Mouse (Mus musculus) limb, embryonic 11.5 days (tissue): ENCODE measurements around the gene 2310033P09Rik. TPM values are rescaled to one million over a fixed set of nuclear protein-coding genes. Genes with fewer than 3 reads are reported as not detected.
"Not testable (repeated sequence)": the region's sequence is repeated elsewhere in the genome, so short reads cannot be mapped to it uniquely, and the experiment has no call there.

ENCODE experiments used
- ATAC-seq: fragments of 200-750 bp; cut with Nextera tagmentation; 2 replicates; pipeline ENCODE4 v1.8.0; 2017; ENCODE audit warnings: low read depth; ENCODE audit not compliant: insufficient number of reproducible peaks, low FRiP score, low TSS enrichment
- DNase-seq: peaks from one replicate; pipeline ENCODE4 v3.0.0-alpha.2; 2015; ENCODE audit warnings: low spot score
- H3K27ac ChIP-seq: fragments of 300-500 bp; sonication (generic); replicated peaks from 2 replicates; pipeline ENCODE4 v1.5.1; 2014; ENCODE audit warnings: low read depth, mild to moderate bottlenecking, low read length
- H3K27me3 ChIP-seq: fragments of 300-500 bp; sonication (generic); 2 replicates; pipeline ENCODE4 v1.6.1; 2014; ENCODE audit warnings: mild to moderate bottlenecking, low read length, mixed read lengths; ENCODE audit not compliant: control insufficient read depth, insufficient read depth
- H3K36me3 ChIP-seq: fragments of 300-500 bp; sonication (generic); 2 replicates; pipeline ENCODE4 v1.6.1; 2014; ENCODE audit warnings: mild to moderate bottlenecking, low read length, moderate library complexity, mixed read lengths; ENCODE audit not compliant: control insufficient read depth, insufficient read depth
- H3K4me1 ChIP-seq: fragments of 300-500 bp; sonication (generic); 2 replicates; pipeline ENCODE4 v1.6.1; 2014; ENCODE audit warnings: low read length, mixed read lengths; ENCODE audit not compliant: control insufficient read depth, insufficient read depth
- H3K4me2 ChIP-seq: fragments of 300-500 bp; sonication (generic); 2 replicates; pipeline ENCODE4 v1.6.1; 2014; ENCODE audit warnings: low read depth, mild to moderate bottlenecking, moderate library complexity; ENCODE audit not compliant: severe bottlenecking
- H3K4me3 ChIP-seq: fragments of 300-500 bp; sonication (generic); 2 replicates; pipeline ENCODE4 v1.5.1; 2014; ENCODE audit warnings: low read depth, low read length
- H3K9ac ChIP-seq: fragments of 300-500 bp; sonication (generic); 2 replicates; pipeline ENCODE4 v1.6.1; 2014; ENCODE audit warnings: mild to moderate bottlenecking, low read length
- H3K9me3 ChIP-seq: fragments of 300-500 bp; sonication (generic); 2 replicates; pipeline ENCODE4 v1.6.1; 2016; ENCODE audit warnings: low read length; ENCODE audit not compliant: control insufficient read depth
- WGBS: fragments of 180-500 bp; shearing (Covaris S2); extraction: QIAGEN DNeasy Blood & Tissue Kit; methylation state at CpG from one replicate; pipeline ENCODE4 v1.1.7; 2014; 5-methylcytosine and 5-hydroxymethylcytosine counted together
- polyA plus RNA-seq: library from polyadenylated mRNA; unstranded; fragments of >200 nt; fragmentation: Nextera tagmentation; extraction: Ambion mirVana; gene quantifications from 2 replicates; pipeline ENCODE4 v1.2.1, GENCODE M21; 2014

2310033P09Rik gene
- polyA plus RNA-seq, 1 experiment from 2014 or later = 41.7 TPM

GRCm38 (mm10) chr11:59209003-59209441 lies 901 bp downstream of the 2310033P09Rik start:
- peak overlapping the region; percentile 87 for H3K9ac ChIP-seq
- peak overlapping the region; percentile 42; the same call in 1 of the 2 replicates for H3K27ac ChIP-seq
- WGBS = 14% methylated on average over 18 of the region's 18 CpGs
- peaks cover 20% of the 10 kb centered on the region for H3K36me3 ChIP-seq
- H3K4me3 ChIP-seq = peak overlapping the region; percentile 90
- no peaks in the 10 kb centered on the region for H3K9me3 ChIP-seq
- peaks cover 8% of the 10 kb centered on the region; the same call in 1 of the 2 replicates for H3K4me1 ChIP-seq
- peak; percentile 78 for DNase-seq
- H3K4me2 ChIP-seq = peak overlapping the region; percentile 84
- peak; percentile 45 for ATAC-seq
- no peaks in the 10 kb centered on the region for H3K27me3 ChIP-seq

DNA sequence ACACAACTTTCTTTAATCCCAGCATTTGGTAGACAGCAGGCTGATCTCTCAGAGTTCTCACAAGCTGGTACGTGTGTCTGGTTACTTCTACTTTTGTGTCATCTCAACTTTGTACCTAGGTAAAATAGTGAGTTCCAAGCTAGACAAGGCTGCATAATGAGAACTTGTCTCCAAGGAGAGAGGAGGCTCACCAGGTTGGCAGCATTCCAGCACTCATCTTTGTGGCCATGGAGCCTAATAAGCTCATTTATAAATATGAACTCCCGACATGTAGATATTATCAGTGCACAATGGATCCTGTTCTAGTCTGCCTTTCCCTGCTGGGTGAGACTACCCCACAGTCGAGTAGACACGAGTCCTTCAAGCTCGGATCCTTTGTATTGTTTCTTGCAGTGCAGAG lies 1.5 kb downstream of the 2310033P09Rik start:
- Histone ChIP-seq H3K27ac (no peak overlapping the region), H3K4me1 (peaks cover 8% of the 10 kb centered on the region; the same call in 1 of the 2 replicates), H3K9me3 (no peaks in the 10 kb centered on the region), H3K4me3 (no peak overlapping the region; the same call in 1 of the 2 replicates), H3K36me3 (peaks cover 16% of the 10 kb centered on the region), H3K9ac (no peak overlapping the region), H3K4me2 (peak overlapping the region; percentile 84; the same call in 1 of the 2 replicates), H3K27me3 (no peaks in the 10 kb centered on the region)
- no peak for DNase-seq
- ATAC-seq = no peak
- WGBS = 88% methylated on average over 5 of the region's 5 CpGs

DNA sequence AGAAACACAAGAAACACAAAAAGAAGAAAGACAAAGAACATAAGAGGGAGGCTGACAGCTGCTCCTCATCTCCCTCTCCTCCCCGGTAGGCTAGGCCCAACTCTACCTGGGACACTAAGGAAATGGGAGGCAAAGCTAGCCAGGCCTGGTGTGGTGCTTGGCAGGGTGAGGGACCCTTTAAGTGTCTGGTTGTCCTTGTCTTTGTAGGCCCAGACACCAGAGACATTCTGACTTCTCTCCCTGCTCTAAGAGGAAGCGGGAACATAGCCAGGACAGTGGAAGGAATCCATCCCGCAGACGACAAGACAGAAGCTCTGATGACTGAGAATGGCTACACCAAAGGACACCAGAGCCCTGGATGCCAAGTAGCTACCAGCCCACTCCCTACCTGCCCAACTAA lies 1.9 kb downstream of the 2310033P09Rik start:
- no peak overlapping the region for H3K27ac ChIP-seq
- H3K9ac ChIP-seq = no peak overlapping the region
- H3K4me3 ChIP-seq = no peak overlapping the region
- 93% methylated on average over 4 of the region's 4 CpGs for WGBS
- ATAC-seq (no peak), DNase-seq (no peak)
- peaks cover 16% of the 10 kb centered on the region for H3K36me3 ChIP-seq
- H3K27me3 ChIP-seq = no peaks in the 10 kb centered on the region
- peaks cover 8% of the 10 kb centered on the region; the same call in 1 of the 2 replicates for H3K4me1 ChIP-seq
- H3K9me3 ChIP-seq = no peaks in the 10 kb centered on the region
- H3K4me2 ChIP-seq = no peak overlapping the region

DNA sequence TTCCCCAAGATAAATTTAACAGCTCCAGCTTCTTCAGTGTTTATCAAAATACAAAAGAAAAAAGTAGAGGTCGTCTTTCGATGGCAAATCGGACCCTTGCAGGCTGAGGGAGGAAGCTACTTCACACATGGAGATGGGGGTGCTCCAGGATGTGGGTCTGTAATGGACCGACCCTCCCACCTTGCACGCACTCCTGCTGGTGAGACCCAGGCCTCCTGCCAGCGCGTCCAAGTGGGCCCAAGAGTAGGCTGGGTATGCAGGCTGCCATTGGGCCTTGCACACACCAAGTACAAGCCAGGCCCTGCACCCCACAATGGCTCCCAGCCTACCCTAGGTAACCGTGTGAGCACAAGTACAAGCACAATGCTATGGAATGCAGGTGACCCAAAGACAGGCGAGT lies 3.4 kb downstream of the 2310033P09Rik start:
- H3K27ac ChIP-seq, ATAC-seq, H3K4me1 ChIP-seq, H3K4me2 ChIP-seq, H3K9ac ChIP-seq, H3K27me3 ChIP-seq, H3K4me3 ChIP-seq, DNase-seq, H3K9me3 ChIP-seq: not testable (repeated sequence)
- 96% methylated on average over 9 of the region's 9 CpGs for WGBS
- H3K36me3 ChIP-seq = peaks cover 10% of the 10 kb centered on the region; the same call in 1 of the 2 replicates

GRCm38 (mm10) chr11:59212320-59212719 lies 4.2 kb downstream of the 2310033P09Rik start:
- not testable (repeated sequence) for ATAC-seq, H3K4me3 ChIP-seq, H3K9me3 ChIP-seq, H3K4me1 ChIP-seq, H3K27ac ChIP-seq, H3K27me3 ChIP-seq, H3K9ac ChIP-seq, H3K4me2 ChIP-seq, DNase-seq
- 87% methylated on average over 12 of the region's 12 CpGs for WGBS
- H3K36me3 ChIP-seq = peaks cover 10% of the 10 kb centered on the region; the same call in 1 of the 2 replicates

GRCm38 (mm10) chr11:59212892-59213494 lies 4.9 kb downstream of the 2310033P09Rik start:
- H3K36me3 ChIP-seq = peaks cover 13% of the 10 kb centered on the region; the same call in 1 of the 2 replicates
- peaks cover 8% of the 10 kb centered on the region; the same call in 1 of the 2 replicates for H3K4me1 ChIP-seq
- H3K27ac ChIP-seq = no peak overlapping the region
- DNase-seq (no peak), ATAC-seq (no peak)
- no peaks in the 10 kb centered on the region for H3K9me3 ChIP-seq
- no peaks in the 10 kb centered on the region for H3K27me3 ChIP-seq
- WGBS = 95% methylated on average over 12 of the region's 12 CpGs
- no peak overlapping the region for H3K4me3 ChIP-seq
- no peak overlapping the region for H3K4me2 ChIP-seq
- no peak overlapping the region for H3K9ac ChIP-seq

DNA sequence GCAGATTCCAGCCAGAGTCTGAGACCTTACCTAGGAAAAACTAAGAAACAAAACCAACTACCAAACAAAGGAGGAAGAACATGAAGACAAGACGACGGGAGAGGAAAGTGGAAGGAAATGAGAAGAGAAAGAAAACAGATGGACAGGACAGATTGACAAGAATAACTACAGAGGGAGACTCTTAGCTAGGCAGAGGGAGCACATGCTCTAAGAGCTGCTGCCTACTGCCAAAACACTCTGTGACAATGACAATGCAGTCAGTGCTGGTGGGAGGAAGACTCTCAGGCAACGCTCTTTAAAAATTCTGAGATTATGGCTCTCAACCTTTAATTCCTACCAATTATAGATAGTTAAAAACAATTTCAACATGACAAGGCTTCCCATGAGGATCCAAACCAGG lies 8.8 kb downstream of the 2310033P09Rik start:
- Histone ChIP-seq H3K27ac (no peak overlapping the region), H3K4me2 (no peak overlapping the region), H3K9me3 (no peaks in the 10 kb centered on the region), H3K4me3 (no peak overlapping the region), H3K27me3 (no peaks in the 10 kb centered on the region), H3K9ac (no peak overlapping the region), H3K4me1 (no peaks in the 10 kb centered on the region), H3K36me3 (peaks cover 15% of the 10 kb centered on the region; the same call in 1 of the 2 replicates)
- WGBS = 91% methylated on average over 3 of the region's 3 CpGs
- ATAC-seq (no peak), DNase-seq (no peak)

DNA sequence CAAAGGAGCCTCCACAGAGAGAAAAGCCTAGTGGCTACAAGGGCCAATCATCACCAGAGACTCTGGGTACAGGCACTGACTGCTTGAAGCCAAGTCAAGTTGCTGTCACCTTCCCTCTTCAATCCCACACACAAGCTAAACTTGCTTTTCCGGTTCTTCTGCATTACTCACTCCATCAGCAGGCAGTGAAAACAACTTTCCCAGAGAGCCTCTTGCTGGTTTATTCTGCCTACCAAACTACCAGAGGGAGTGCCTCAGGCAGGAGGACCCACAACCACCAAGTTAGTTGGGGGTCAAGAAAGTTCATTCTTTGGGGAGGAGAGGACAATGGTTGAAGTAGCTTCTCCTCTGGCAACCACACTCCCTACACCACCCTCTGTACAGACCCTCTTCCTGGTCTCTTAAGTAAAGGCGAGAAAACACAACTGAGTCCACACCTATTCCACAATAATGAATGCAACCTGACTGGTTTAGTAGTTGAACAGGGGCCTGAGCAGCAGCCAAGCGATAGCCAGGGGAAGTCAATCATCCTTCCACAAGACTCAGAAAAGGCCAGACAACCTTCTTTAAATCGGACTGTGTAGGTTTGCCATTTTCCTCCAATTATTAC lies 10.4 kb downstream of the 2310033P09Rik start:
- ATAC-seq (no peak), DNase-seq (no peak)
- no peak overlapping the region for H3K4me2 ChIP-seq
- no peak overlapping the region for H3K4me3 ChIP-seq
- no peak overlapping the region for H3K27ac ChIP-seq
- no peaks in the 10 kb centered on the region for H3K27me3 ChIP-seq
- 83% methylated on average over 4 of the region's 4 CpGs for WGBS
- H3K9me3 ChIP-seq = no peaks in the 10 kb centered on the region
- H3K36me3 ChIP-seq = peaks cover 10% of the 10 kb centered on the region; the same call in 1 of the 2 replicates
- no peaks in the 10 kb centered on the region for H3K4me1 ChIP-seq
- H3K9ac ChIP-seq = no peak overlapping the region
